Comparison of ENCODE assay signal across 21 mouse cellular contexts in the genomic region with DNA sequence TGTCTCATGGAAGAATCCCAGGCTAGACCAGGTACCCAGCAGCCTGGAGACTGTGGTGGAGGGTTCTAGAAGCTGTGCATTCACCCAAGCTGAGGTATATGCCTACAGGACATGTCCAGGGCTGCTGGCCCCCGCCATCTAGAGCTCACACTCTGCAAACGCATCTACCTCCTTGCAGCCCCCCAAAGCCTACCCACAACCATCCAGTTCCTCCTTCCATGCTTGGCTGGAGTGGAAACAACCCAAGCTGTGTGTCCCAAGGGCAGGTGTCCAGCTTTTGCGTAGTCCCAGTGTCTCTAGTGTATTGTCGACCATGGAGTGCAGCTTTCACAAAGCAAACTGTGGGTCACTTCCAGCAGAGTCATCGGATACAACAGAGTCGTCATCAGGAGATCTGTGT. TPM values are rescaled to one million over a fixed set of nuclear protein-coding genes. Genes with fewer than 3 reads are reported as not detected.
A peak's percentile ranks its signal among the peaks of the same experiment; 100 is the strongest.
DNase-seq lines count a peak whose midpoint lies in the region; ATAC-seq and TF ChIP-seq lines count a peak whose summit lies in the region.
"Had no signal": no experiment of that assay in that cellular context is flagged by ENCODE, and none has a peak within 500 bp of the region (broad histone marks: within the 10 kb centered on the region; RNA-seq: fewer than 3 reads in every experiment).

No protein-coding gene starts in this region.

- peaks cover 7% of the 10 kb centered on the region for H3K4me1 ChIP-seq in cerebellum, adult 2 months (ENCODE audit: control insufficient read depth, insufficient read depth, low read length)
- H3K4me1 ChIP-seq in midbrain, embryonic 11.5 days (ENCODE audit: control insufficient read depth, insufficient read depth, low read length), result peaks cover 18% of the 10 kb centered on the region
- peaks cover 51% of the 10 kb centered on the region for H3K4me1 ChIP-seq in midbrain, embryonic 10.5 days

- no peaks in the 10 kb centered on the region for H3K36me3 ChIP-seq in midbrain, embryonic 11.5 days (ENCODE audit: control insufficient read depth, insufficient read depth, low read length)
- H3K36me3 ChIP-seq in midbrain, embryonic 10.5 days, result no peaks in the 10 kb centered on the region
- H3K36me3 ChIP-seq: embryonic facial prominence, embryonic 13.5 days; embryonic facial prominence, embryonic 15.5 days; forebrain, embryonic 10.5 days; forebrain, embryonic 12.5 days had no signal

- no peaks in the 10 kb centered on the region for H3K9me3 ChIP-seq in midbrain, embryonic 11.5 days (ENCODE audit: control insufficient read depth, low read length)
- no peaks in the 10 kb centered on the region for H3K9me3 ChIP-seq in midbrain, embryonic 10.5 days (replicated peaks)
- H3K9me3 ChIP-seq: embryonic facial prominence, embryonic 13.5 days; embryonic facial prominence, embryonic 15.5 days; forebrain, embryonic 10.5 days; forebrain, embryonic 12.5 days had no signal

- no peak for ATAC-seq in midbrain, embryonic 11.5 days (ENCODE audit: low FRiP score)
- ATAC-seq: forebrain, embryonic 14.5 days; forebrain, embryonic 16.5 days had no signal

- peak; percentile 3 for DNase-seq in cerebellum, adult 8-10 months
- DNase-seq in cerebellum, adult 2 months, result no peak
- peak; percentile 83 for DNase-seq in heart, adult 11 months
- DNase-seq in heart, adult 18-20 months, result no peak
- DNase-seq in midbrain, embryonic 11.5 days (ENCODE audit: low spot score, missing footprints), result peak; percentile 64
- DNase-seq in midbrain, embryonic 10.5 days (ENCODE audit: low spot score), result no peak
- DNase-seq: adrenal gland, adult 2 months; adrenal gland, postnatal 10 days; adrenal gland, postnatal 25 days; cerebellum, postnatal 14 days; embryo, embryonic 11 days had no signal

- H3K27me3 ChIP-seq in cerebellum, adult 2 months (ENCODE audit: control insufficient read depth, insufficient read depth, low read length), result 0 out of 2 replicates have a peak, but pooled peaks cover 1% of the 10 kb centered on the region
- no peaks in the 10 kb centered on the region for H3K27me3 ChIP-seq in midbrain, embryonic 11.5 days (ENCODE audit: control insufficient read depth, insufficient read depth, low read length)
- peaks cover 68% of the 10 kb centered on the region for H3K27me3 ChIP-seq in midbrain, embryonic 10.5 days (ENCODE audit: low read depth, poor library complexity, severe bottlenecking)

- WGBS in cerebellum, adult 2 months, result 73% methylated on average over 6 of the region's 6 CpGs
- WGBS in midbrain, embryonic 11.5 days, result 86% methylated on average over 6 of the region's 6 CpGs
- 88% methylated on average over 6 of the region's 6 CpGs for WGBS in midbrain, embryonic 10.5 days

- TF ChIP-seq POLR2A in cerebellum, adult 2 months (IDR thresholded peaks at IDR 0.05; ENCODE audit: borderline replicate concordance, insufficient read depth, low read length), result no peak

- H3K4me2 ChIP-seq in midbrain, embryonic 11.5 days, result no peak overlapping the region
- H3K4me2 ChIP-seq: embryonic facial prominence, embryonic 13.5 days; embryonic facial prominence, embryonic 15.5 days; forebrain, embryonic 12.5 days had no signal

- H3K27ac ChIP-seq in cerebellum, adult 2 months (ENCODE audit: insufficient read depth, low read length), result no peak overlapping the region
- H3K27ac ChIP-seq in midbrain, embryonic 11.5 days (ENCODE audit: low read depth, low read length), result no peak overlapping the region
- H3K27ac ChIP-seq in midbrain, embryonic 10.5 days (replicated peaks), result no peak overlapping the region
- H3K27ac ChIP-seq: embryonic facial prominence, embryonic 13.5 days; embryonic facial prominence, embryonic 15.5 days; forebrain, embryonic 10.5 days; forebrain, embryonic 12.5 days had no signal

- no peak overlapping the region for H3K4me3 ChIP-seq in cerebellum, adult 2 months (replicated peaks; ENCODE audit: insufficient read depth, low read depth, low read length)
- no peak overlapping the region for H3K4me3 ChIP-seq in midbrain, embryonic 11.5 days (ENCODE audit: low read depth, low read length)
- H3K4me3 ChIP-seq in midbrain, embryonic 10.5 days, result no peak overlapping the region
- H3K4me3 ChIP-seq: embryonic facial prominence, embryonic 13.5 days; embryonic facial prominence, embryonic 15.5 days; erythroblast, embryonic 14.5 days; forebrain, embryonic 10.5 days; forebrain, embryonic 12.5 days had no signal

- TF ChIP-seq CTCF in cerebellum, adult 2 months (IDR thresholded peaks at IDR 0.05; ENCODE audit: borderline replicate concordance, insufficient read depth, low read depth, low read length), result no peak

- no peak overlapping the region for H3K9ac ChIP-seq in midbrain, embryonic 11.5 days (ENCODE audit: low read length)
- H3K9ac ChIP-seq: embryonic facial prominence, embryonic 13.5 days; embryonic facial prominence, embryonic 15.5 days; forebrain, embryonic 12.5 days had no signal

RNA-seq across cellular contexts. Expression of gene Mmel1, which starts 2.1 kb away (rescaled TPM):
- polyA plus RNA-seq in cerebellum, adult 2 months (2012; rRNA removed), result 2.7 and 3.3 TPM in 2 replicates
- total RNA-seq in heart, adult 18-20 months (2021), result under 1 TPM; 0.10 to 0.13 TPM
- 0.29 and 0.56 TPM in 2 replicates for polyA plus RNA-seq in midbrain, embryonic 11.5 days (2014; fragmentation: Nextera tagmentation; extraction: Ambion mirVana)
- polyA plus RNA-seq in midbrain, embryonic 10.5 days (2016; fragmentation: Nextera tagmentation; extraction: Ambion mirVana), result 0.20 and 0.35 TPM in 2 replicates
- total RNA-seq: common myeloid progenitor, adult 5-6 weeks had no signal

RNA-seq across cellular contexts. Expression of gene Ttc34, which starts 30.0 kb away (rescaled TPM):
- 1.5 and 2.6 TPM in 2 replicates for polyA plus RNA-seq in cerebellum, adult 2 months (2012; rRNA removed)
- total RNA-seq in heart, adult 18-20 months (2021), result under 1 TPM; 0.15 to 0.18 TPM
- polyA plus RNA-seq in midbrain, embryonic 11.5 days (2014; fragmentation: Nextera tagmentation; extraction: Ambion mirVana), result 0.25 and 0.31 TPM in 2 replicates
- polyA plus RNA-seq in midbrain, embryonic 10.5 days (2016; fragmentation: Nextera tagmentation; extraction: Ambion mirVana), result 0.22 and 0.57 TPM in 2 replicates
- total RNA-seq: common myeloid progenitor, adult 5-6 weeks; MEL had no signal
- polyA plus RNA-seq: C2C12; erythroblast, embryonic 14.5 days had no signal

RNA-seq across cellular contexts. Expression of gene Fam213b, which starts 31.7 kb away (rescaled TPM):
- polyA plus RNA-seq in cerebellum, adult 2 months (2012; rRNA removed), result 171 and 180 TPM in 2 replicates
- total RNA-seq in heart, adult 18-20 months (2021), result 10 to 100 TPM; 82.5 to 98.2 TPM
- 39.6 and 41.8 TPM in 2 replicates for polyA plus RNA-seq in midbrain, embryonic 11.5 days (2014; fragmentation: Nextera tagmentation; extraction: Ambion mirVana)
- polyA plus RNA-seq in midbrain, embryonic 10.5 days (2016; fragmentation: Nextera tagmentation; extraction: Ambion mirVana), result 45.9 and 46.8 TPM in 2 replicates
- total RNA-seq: MEL had no signal

Comparison
In these comparisons a context has a peak if more than half of its experiments do, and no peak if none do; other contexts are left out.
1. DNase-seq: peak in cerebellum, adult 8-10 months (single experiment), heart, adult 11 months (single experiment) and midbrain, embryonic 11.5 days (single experiment); none in cerebellum, adult 2 months (0 of 2), heart, adult 18-20 months (0 of 2) and midbrain, embryonic 10.5 days (single experiment).